Mouse (Mus musculus): ENCODE measurements around the gene Tmem196.

The Tmem196 gene

GRCm38 (mm10) chr12:119945589-119946310 is at the start of gene Tmem196:
Gene Tmem196, plus strand, starts transcription at chr12:119945822.
- DNase-seq = peak in 1 of 2 experiments; percentile 29

- DNase-seq = no peak
Measured at GRCm38 (mm10) chr12:119946311-119946692, 680 bp downstream of the Tmem196 start.

GRCm38 (mm10) chr12:119957041-119957440 is 11.4 kb downstream of the Tmem196 start:
- no peak for DNase-seq

GRCm38 (mm10) chr12:119960730-119961129 is 15.1 kb downstream of the Tmem196 start:
- DNase-seq = no peak

GRCm38 (mm10) chr12:119965373-119965772 is 19.8 kb downstream of the Tmem196 start:
- DNase-seq = no peak

- DNase-seq = no peak
Measured at GRCm38 (mm10) chr12:119970068-119970467, 24.4 kb downstream of the Tmem196 start.

- DNase-seq = peak in 1 of 2 experiments; percentile 60
Measured at GRCm38 (mm10) chr12:119981731-119982130, 36.1 kb downstream of the Tmem196 start.

- DNase-seq = no peak
Measured at GRCm38 (mm10) chr12:119998267-119998666, 52.6 kb downstream of the Tmem196 start.

GRCm38 (mm10) chr12:120004280-120004679 is 58.7 kb downstream of the Tmem196 start:
- DNase-seq = no peak

GRCm38 (mm10) chr12:120014768-120015167 is 69.1 kb downstream of the Tmem196 start:
- no peak for DNase-seq

GRCm38 (mm10) chr12:120015201-120015600 is 69.6 kb downstream of the Tmem196 start:
- no peak for DNase-seq

GRCm38 (mm10) chr12:120028089-120028959 is 82.7 kb downstream of the Tmem196 start:
- peak in 1 of 2 experiments; percentile 34 for DNase-seq

Measured in kidney, postnatal 25 days (tissue).